Mouse (Mus musculus): Measurements from ENCODE around the gene Gm364. TPM values are rescaled to one million over a fixed set of nuclear protein-coding genes. Genes with fewer than 3 reads are reported as not detected.

Gene Gm364
- not detected in 2 replicates for polyA plus RNA-seq (2015; fragmentation: Nextera tagmentation; extraction: Ambion mirVana)

DNA sequence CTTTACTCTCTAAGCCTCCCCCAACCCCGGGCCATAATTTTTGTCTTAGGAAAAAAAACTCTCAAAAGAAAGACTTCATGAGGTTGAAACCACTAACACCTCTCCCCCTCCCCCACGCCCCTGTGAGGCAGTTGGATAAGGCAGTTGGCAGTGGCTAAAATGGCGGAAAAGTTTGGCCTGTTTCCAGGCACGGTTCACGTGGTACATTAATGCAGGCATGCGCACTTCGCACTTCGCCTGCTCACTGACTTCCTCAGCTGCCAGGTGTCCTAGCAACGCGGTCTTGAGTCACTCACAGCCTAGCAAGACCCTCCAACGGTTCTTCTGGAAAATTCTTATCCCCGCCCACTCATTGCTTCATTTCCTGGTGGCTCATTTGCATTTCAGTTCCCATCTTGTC, at the start of gene Gm364:
Gene Gm364 (plus strand): TSS at position 386 of the 400 bp plus-strand sequence.
- H3K4me2 ChIP-seq (replicated peaks) = no peak within 1 kb of the TSS
- 87% methylated on average over 12 of the region's 12 CpGs for WGBS
- no peaks in the 10 kb centered on the region for H3K9me3 ChIP-seq
- no peak within 1 kb of the TSS for H3K4me3 ChIP-seq (replicated peaks)
- no peak within 1 kb of the TSS for H3K27ac ChIP-seq
- H3K4me1 ChIP-seq (replicated peaks) = no peaks in the 10 kb centered on the region
- H3K9ac ChIP-seq (replicated peaks) = no peak within 1 kb of the TSS
- H3K36me3 ChIP-seq = no peaks in the 10 kb centered on the region
- ATAC-seq = no peak
- H3K27me3 ChIP-seq = no peaks in the 10 kb centered on the region

DNA sequence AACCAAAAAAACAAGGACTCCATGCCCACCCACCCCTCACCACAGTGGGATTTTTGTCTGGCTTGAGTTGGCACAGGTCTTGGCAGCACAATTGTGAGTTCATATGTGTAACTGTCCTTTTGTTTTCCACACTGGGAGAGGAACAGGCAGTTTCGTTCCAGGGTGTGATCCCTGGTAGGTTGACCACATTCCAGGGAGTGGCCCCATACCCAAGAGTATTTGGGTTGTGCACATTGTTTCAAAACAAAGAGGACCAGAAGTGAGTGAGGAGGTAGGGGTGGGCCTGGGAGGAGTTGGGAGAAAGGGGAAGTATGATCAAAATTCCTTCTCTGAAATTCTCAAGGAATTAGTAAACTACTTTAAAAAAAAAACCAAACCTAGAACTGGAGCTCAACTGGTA, 49.6 kb upstream of the Gm364 start:
- Histone ChIP-seq H3K9me3 (no peaks in the 10 kb centered on the region), H3K4me3 (replicated peaks) (no peak overlapping the region), H3K27ac (no peak overlapping the region), H3K27me3 (no peaks in the 10 kb centered on the region), H3K36me3 (no peaks in the 10 kb centered on the region), H3K4me2 (replicated peaks) (no peak overlapping the region), H3K9ac (replicated peaks) (no peak overlapping the region), H3K4me1 (replicated peaks) (no peaks in the 10 kb centered on the region)
- 50% methylated on average over 1 of the region's 1 CpGs for WGBS
- ATAC-seq = no peak

DNA sequence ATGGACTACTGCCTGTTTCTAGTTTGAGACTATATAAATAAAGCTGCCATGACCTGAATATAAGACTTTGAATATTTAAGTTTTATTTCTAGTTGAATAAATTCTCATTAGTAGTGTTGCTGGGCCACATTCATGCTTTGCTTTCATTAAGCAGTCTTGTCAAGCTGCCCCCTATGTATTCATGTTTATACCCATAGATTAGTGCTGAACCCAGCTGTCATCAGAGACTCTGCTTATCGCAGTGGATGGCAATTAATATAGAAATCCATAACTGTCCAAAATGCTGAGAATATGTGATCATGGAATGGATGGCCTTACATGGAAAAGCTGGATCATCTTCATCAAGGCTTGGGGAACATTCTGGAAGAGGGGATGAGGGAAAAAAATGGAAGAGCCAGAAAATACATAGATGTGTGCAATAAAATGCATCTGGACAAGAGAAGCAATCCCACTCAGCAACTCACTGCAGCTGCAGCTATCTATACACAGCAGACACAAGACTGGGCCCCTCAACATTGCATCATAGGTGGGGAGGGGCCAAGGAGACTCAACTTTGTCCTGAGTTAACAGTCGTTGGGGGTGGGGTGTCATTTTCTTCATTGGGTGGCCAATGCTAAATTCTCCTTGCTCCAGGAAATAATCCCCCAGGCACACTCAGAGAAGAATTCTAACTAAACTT, 43.9 kb upstream of the Gm364 start:
- ATAC-seq = no peak
- H3K36me3 ChIP-seq = no peaks in the 10 kb centered on the region
- WGBS = 69% methylated on average over 2 of the region's 2 CpGs
- H3K4me2 ChIP-seq (replicated peaks) = no peak overlapping the region
- H3K27me3 ChIP-seq = no peaks in the 10 kb centered on the region
- no peak overlapping the region for H3K27ac ChIP-seq
- no peak overlapping the region for H3K9ac ChIP-seq (replicated peaks)
- no peaks in the 10 kb centered on the region for H3K4me1 ChIP-seq (replicated peaks)
- no peak overlapping the region for H3K4me3 ChIP-seq (replicated peaks)
- no peaks in the 10 kb centered on the region for H3K9me3 ChIP-seq

DNA sequence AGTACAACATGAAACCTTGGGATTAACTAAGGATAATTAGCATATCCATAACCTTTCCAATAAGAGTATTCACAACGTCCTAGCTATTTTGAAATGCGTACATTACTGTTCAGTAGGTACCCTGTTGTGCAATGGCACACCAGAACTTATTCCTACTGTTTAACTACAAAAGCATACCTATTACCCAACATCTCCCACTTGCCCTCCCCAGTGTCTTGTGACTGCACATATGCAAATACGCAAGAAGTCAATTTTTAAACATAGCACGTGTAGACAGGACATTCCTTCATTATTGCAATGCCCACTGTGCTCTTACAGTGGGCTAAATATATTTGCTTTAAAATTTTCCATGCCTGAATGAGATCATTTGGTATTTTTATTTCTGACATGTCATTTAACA, 36.0 kb upstream of the Gm364 start:
- WGBS = 84% methylated on average over 4 of the region's 4 CpGs
- no peak for ATAC-seq
- Histone ChIP-seq H3K9me3 (no peaks in the 10 kb centered on the region), H3K4me2 (replicated peaks) (no peak overlapping the region), H3K27me3 (no peaks in the 10 kb centered on the region), H3K4me3 (replicated peaks) (no peak overlapping the region), H3K4me1 (replicated peaks) (no peaks in the 10 kb centered on the region), H3K27ac (no peak overlapping the region), H3K9ac (replicated peaks) (no peak overlapping the region), H3K36me3 (peaks cover 10% of the 10 kb centered on the region)

DNA sequence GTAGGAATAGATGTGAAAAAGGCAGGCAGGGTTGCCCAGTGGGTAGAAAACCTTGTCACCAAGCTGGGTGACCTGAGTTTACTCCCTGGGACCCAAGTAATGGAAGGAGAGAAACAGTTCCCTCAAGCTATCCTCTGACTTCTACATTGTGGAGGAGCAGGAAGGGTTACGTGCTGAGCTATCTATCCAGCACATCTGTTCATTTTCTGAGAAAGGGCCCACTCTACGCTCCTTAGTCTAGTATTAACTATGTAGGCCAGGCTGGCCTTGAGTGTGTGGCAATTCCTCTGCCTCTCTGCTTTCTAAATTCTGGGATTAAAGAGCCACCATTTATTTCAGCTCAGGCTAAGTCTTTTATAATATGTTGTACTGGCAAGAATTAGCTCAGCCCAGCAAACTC, 35.4 kb upstream of the Gm364 start:
- Histone ChIP-seq H3K4me1 (replicated peaks) (no peaks in the 10 kb centered on the region), H3K9me3 (no peaks in the 10 kb centered on the region), H3K9ac (replicated peaks) (no peak overlapping the region), H3K4me2 (replicated peaks) (no peak overlapping the region), H3K36me3 (peaks cover 13% of the 10 kb centered on the region), H3K4me3 (replicated peaks) (no peak overlapping the region), H3K27me3 (no peaks in the 10 kb centered on the region), H3K27ac (no peak overlapping the region)
- 89% methylated on average over 2 of the region's 2 CpGs for WGBS
- no peak for ATAC-seq

DNA sequence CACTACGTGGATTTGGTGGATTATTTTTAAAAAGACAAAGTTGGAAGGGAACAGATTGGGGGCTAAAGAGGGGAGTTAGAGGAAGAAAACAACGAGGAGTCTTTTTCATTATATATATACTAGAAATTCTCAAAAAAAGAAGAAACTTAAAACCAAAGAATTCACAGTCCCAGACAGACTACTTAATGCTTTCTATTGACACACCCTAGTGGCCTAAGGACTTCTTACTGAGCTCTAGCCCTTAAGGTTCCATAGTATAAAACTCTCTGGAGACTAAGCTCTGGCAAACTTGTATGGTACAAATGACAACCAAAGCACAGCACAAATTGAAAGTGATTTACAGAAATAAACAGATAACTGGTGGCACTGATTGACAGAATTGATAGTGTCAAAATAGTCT, 34.9 kb upstream of the Gm364 start:
- no peaks in the 10 kb centered on the region for H3K27me3 ChIP-seq
- 76% methylated on average over 2 of the region's 2 CpGs for WGBS

DNA sequence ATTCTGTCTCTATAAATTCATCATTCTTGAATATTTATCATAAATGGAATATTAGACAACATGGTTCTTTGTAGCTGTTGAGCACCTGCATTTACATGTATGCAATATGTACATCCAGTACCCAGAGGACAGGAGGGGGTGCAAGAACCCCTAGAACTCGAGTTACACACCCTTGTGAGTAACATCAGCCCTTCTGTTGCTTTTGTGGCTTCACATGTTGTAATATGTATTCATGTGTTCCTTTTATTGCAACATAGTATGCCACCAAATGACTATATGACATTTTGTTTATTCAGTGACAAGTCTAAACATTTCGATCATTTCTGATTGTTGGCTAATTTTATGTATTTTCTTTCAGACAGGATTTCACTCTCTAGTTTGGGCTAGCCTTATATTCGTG, 31.9 kb upstream of the Gm364 start:
- Histone ChIP-seq H3K9ac (replicated peaks) (no peak overlapping the region), H3K27ac (no peak overlapping the region), H3K4me2 (replicated peaks) (no peak overlapping the region), H3K4me3 (replicated peaks) (no peak overlapping the region), H3K27me3 (no peaks in the 10 kb centered on the region), H3K36me3 (peaks cover 33% of the 10 kb centered on the region), H3K4me1 (replicated peaks) (no peaks in the 10 kb centered on the region), H3K9me3 (no peaks in the 10 kb centered on the region)
- WGBS = 78% methylated on average over 3 of the region's 3 CpGs
- ATAC-seq = no peak

More for the DNA sequence above, 34.9 kb upstream of the Gm364 start:
- H3K4me2 ChIP-seq (replicated peaks) = no peak overlapping the region
- no peak for ATAC-seq
- no peak overlapping the region for H3K4me3 ChIP-seq (replicated peaks)
- no peaks in the 10 kb centered on the region for H3K9me3 ChIP-seq
- H3K36me3 ChIP-seq = peaks cover 17% of the 10 kb centered on the region
- no peak overlapping the region for H3K27ac ChIP-seq
- no peaks in the 10 kb centered on the region for H3K4me1 ChIP-seq (replicated peaks)
- H3K9ac ChIP-seq (replicated peaks) = no peak overlapping the region

DNA sequence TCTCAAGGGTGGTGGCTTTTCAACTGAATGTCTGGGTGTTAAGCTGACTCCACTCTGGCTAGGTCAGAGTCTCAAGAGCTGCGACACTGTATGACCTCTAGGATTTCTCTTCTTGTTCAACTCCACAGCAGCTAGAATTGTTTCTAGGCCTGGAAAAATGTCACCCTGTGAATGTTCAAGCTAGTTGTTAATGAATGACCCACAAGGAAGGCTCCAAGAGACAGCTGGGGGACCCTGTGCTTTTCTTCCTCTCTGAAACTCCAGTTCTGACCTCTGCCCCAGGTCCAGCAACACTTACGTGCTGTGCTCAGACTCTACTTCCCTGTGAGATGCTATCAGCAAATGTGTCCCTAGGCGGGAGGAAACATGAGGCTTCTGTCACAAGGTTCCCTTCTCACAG, 30.4 kb upstream of the Gm364 start:
- Histone ChIP-seq H3K9ac (replicated peaks) (no peak overlapping the region), H3K9me3 (no peaks in the 10 kb centered on the region), H3K27me3 (no peaks in the 10 kb centered on the region), H3K36me3 (peaks cover 37% of the 10 kb centered on the region), H3K4me2 (replicated peaks) (no peak overlapping the region), H3K27ac (no peak overlapping the region), H3K4me3 (replicated peaks) (no peak overlapping the region), H3K4me1 (replicated peaks) (no peaks in the 10 kb centered on the region)
- 83% methylated on average over 3 of the region's 3 CpGs for WGBS
- no peak for ATAC-seq

DNA sequence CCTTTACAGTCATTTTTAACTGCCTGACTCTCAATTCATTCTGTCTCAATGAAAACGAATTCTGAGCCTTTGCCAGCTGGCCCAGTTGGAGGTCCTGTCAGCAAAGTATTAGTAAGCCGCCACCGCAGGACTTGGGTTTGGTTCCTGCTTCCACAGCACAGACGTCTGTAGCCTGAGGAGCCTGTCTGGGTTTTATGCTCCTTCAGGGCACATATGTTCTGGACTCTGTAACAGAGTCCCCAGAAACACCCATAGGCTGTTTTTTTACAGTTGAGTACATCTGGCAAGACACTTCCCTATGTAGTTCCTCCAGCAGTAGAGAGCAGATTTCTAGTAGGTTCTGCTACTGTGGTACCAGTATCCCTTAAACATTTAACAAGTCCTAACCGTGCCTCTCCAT, 28.0 kb upstream of the Gm364 start:
- no peak overlapping the region for H3K9ac ChIP-seq (replicated peaks)
- H3K27ac ChIP-seq = no peak overlapping the region
- WGBS = 67% methylated on average over 5 of the region's 5 CpGs
- peaks cover 53% of the 10 kb centered on the region for H3K36me3 ChIP-seq
- no peaks in the 10 kb centered on the region for H3K4me1 ChIP-seq (replicated peaks)
- ATAC-seq = no peak
- no peak overlapping the region for H3K4me2 ChIP-seq (replicated peaks)
- H3K4me3 ChIP-seq (replicated peaks) = no peak overlapping the region
- H3K9me3 ChIP-seq = no peaks in the 10 kb centered on the region
- H3K27me3 ChIP-seq = no peaks in the 10 kb centered on the region

DNA sequence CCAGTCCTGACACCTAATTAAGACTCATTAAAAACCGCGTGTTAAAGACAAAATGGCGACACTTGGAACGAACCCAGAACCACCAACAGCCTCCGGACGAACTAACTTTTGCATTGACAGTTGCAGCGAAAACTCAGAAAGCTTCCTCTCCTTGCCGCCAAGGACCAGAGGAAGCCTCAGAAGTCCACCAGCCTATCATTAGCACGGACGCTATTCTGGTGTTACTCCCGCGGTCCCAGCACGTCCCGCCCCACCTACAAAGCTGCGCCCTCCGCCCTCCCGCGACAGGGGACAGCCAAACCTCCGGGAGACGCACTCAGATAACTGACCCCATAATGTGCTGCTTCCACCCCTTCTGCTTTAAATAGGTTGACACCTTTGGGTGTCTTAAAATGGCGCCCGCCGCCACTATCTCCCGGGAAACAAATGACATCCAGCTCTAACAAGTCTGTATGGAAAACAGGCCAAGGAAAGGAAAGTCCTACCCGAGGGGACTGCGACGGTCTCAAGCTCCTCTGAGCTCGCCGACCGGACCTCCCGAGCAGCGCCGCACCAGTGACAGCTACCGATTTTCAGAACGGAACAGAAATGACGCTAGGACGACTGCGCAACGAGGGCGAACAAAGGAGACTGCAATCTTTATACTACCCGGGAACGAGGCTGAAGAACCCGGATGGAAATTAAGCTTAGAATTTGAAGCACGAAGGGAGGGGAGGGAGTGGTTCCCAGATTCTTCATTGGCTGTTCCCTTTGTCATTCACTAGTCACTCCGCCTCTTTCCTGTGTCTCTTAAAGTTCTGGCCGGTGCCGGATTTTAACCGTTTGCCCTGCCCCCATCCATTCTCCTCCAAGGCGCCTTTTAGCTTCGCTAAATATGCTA, 16.3 kb upstream of the Gm364 start, which contains the start of gene Rbmx:
Gene Rbmx (minus strand): TSS at position 670 of the 880 bp plus-strand sequence.
- Histone ChIP-seq H3K9me3 (no peaks in the 10 kb centered on the region), H3K9ac (replicated peaks) (peak within 1 kb of the TSS; percentile 83), H3K4me1 (replicated peaks) (0 out of 2 replicates have a peak, but pooled peaks cover 6% of the 10 kb centered on the region), H3K27ac (peak within 1 kb of the TSS; percentile 93), H3K27me3 (no peaks in the 10 kb centered on the region), H3K36me3 (peaks cover 19% of the 10 kb centered on the region), H3K4me2 (replicated peaks) (peak within 1 kb of the TSS; percentile 55), H3K4me3 (replicated peaks) (peak within 1 kb of the TSS; percentile 58)
- peak; percentile 96 for ATAC-seq
- 19% methylated on average over 50 of the region's 50 CpGs for WGBS

DNA sequence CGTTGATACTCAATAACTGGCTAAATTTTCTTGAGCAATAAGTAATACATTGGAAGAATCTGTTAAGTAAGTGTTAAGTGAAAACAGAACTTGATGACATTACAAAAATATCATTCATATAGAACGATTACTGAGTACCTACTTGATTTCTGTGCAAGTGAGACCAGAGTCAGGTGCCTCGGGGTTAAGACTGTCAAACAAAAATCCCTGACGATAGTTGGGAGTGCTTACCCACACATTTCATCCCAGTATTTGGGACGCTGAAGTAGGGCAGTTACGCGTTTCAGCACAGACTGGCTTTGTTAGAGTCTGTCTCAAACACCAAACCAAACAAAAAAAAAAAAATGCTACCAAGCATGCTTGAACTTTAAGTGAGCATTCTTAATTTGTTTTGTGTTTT, 15.5 kb upstream of the Gm364 start:
- Histone ChIP-seq H3K9me3 (no peaks in the 10 kb centered on the region), H3K4me3 (replicated peaks) (peak overlapping the region; percentile 58), H3K9ac (replicated peaks) (no peak overlapping the region; the same call in 1 of the 2 replicates), H3K4me2 (replicated peaks) (peak overlapping the region; percentile 43), H3K4me1 (replicated peaks) (0 out of 2 replicates have a peak, but pooled peaks cover 6% of the 10 kb centered on the region), H3K27ac (no peak overlapping the region), H3K27me3 (no peaks in the 10 kb centered on the region), H3K36me3 (peaks cover 15% of the 10 kb centered on the region)
- WGBS = 30% methylated on average over 7 of the region's 7 CpGs
- peak; percentile 51 for ATAC-seq

DNA sequence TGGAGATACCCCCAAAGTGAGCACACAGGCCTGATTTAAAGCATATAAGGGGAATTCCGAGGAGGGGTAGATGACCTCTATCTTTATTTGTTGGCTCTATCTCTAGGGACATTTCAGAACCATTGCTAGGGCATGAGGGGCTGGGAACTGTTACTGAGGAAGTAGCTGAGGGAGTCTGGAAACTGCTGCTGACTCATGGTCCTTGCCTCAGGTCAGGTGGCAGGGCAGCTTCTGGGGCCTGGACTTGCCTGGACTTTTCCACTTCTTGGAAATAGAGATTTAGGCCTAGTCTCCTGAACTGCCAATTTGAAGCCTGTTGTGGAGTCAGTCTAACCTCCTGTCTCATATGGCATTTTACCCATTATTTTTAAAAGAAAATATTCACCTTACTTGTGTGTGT, 7.6 kb upstream of the Gm364 start:
- Histone ChIP-seq H3K4me3 (replicated peaks) (no peak overlapping the region), H3K9ac (replicated peaks) (no peak overlapping the region), H3K4me1 (replicated peaks) (no peaks in the 10 kb centered on the region), H3K4me2 (replicated peaks) (no peak overlapping the region), H3K9me3 (no peaks in the 10 kb centered on the region), H3K36me3 (no peaks in the 10 kb centered on the region), H3K27ac (no peak overlapping the region), H3K27me3 (no peaks in the 10 kb centered on the region)
- WGBS = 79% methylated on average over 1 of the region's 1 CpGs
- no peak for ATAC-seq

Measured in midbrain, embryonic 13.5 days (tissue).